Mouse (Mus musculus): ENCODE data around the gene Tnfsf10. TPM values are rescaled to one million over a fixed set of nuclear protein-coding genes. Genes with fewer than 3 reads are reported as not detected.

Gene Tnfsf10
- polyA plus RNA-seq, 1 experiment: 2.8 TPM

DNA sequence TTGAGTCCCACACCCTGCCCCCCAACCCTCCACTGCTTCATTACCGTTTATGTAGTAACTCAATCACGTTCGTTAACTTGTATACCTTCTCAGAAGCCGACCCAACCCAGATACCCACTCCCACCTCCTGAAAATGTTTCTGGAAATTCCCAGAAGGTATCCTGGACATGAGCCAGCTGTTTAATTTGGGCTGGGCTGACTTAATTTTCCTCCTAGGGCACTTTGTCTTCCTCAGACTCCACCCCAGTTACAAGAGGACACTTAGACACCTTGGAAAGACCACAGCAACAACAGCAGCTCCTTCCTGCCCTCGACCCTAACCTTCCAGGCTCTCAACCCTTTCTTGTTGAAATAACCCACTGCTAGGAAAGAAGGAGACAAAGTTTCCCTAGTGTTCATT lies 6.7 kb downstream of the Tnfsf10 start:
- TF ChIP-seq CTCF (IDR thresholded peaks at IDR 0.05; ENCODE audit: low read depth, low read length): no peak
- no peak for TF ChIP-seq POLR2A (IDR thresholded peaks at IDR 0.05; ENCODE audit: borderline replicate concordance, low read depth, low read length)
- Histone ChIP-seq H3K27ac (ENCODE audit: insufficient read depth, low read depth, low read length) (no peak overlapping the region), H3K4me1 (ENCODE audit: control insufficient read depth, insufficient read depth, low read length) (no peaks in the 10 kb centered on the region), H3K4me3 (ENCODE audit: insufficient read depth, low read length) (no peak overlapping the region)

DNA sequence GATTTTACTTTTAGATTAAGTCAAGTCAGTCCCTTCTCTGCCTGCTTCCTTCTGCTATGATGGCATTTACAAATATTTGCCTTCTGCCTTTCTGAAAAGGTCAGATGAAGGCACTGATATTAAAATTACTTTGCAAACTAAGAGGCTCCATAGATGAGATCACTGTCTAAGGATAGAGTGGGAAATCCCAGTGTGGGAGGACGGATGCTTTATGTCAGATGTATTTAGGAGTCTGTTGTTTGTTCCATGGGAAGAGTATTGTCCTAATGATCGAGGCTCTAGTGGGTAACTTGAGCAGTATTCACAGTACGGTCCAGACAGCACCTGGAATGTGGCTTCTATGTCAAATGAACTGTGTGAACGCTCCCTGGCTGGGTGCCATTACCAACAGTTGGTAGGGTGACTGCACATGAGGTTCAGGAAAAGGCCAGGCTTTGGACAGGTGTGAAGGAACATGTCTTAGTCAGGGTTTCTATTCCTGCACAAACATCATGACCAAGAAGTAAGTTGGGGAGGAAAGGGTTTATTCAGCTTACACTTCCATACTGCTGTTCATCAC lies 9.9 kb downstream of the Tnfsf10 start:
- H3K4me1 ChIP-seq (ENCODE audit: control insufficient read depth, insufficient read depth, low read length): no peaks in the 10 kb centered on the region
- H3K27ac ChIP-seq (ENCODE audit: insufficient read depth, low read depth, low read length): no peak overlapping the region
- TF ChIP-seq CTCF (IDR thresholded peaks at IDR 0.05; ENCODE audit: low read depth, low read length) (no peak), POLR2A (IDR thresholded peaks at IDR 0.05; ENCODE audit: borderline replicate concordance, low read depth, low read length) (no peak)
- H3K4me3 ChIP-seq (ENCODE audit: insufficient read depth, low read length): no peak overlapping the region

DNA sequence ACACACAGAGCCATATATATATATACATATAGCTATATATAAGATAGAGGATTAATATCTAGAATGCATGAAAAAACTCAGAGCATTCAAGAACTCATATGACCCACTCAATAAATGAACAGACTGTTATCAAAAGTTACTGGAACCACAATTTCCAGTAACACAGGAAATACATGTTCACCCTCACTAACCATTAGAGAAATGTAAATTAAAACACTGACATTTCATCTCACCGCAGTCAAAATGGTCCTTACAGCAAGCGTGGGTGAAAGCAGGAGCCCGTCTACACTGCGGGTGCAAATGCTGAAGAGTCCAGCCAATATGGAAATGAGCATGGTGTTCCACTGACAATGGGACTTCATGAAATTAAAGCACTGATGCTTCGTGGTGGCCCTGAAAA lies 13.9 kb downstream of the Tnfsf10 start:
- no peaks in the 10 kb centered on the region for H3K4me1 ChIP-seq (ENCODE audit: control insufficient read depth, insufficient read depth, low read length)
- H3K27ac ChIP-seq (ENCODE audit: insufficient read depth, low read depth, low read length): no peak overlapping the region
- H3K4me3 ChIP-seq (ENCODE audit: insufficient read depth, low read length): no peak overlapping the region
- TF ChIP-seq POLR2A (IDR thresholded peaks at IDR 0.05; ENCODE audit: borderline replicate concordance, low read depth, low read length): no peak
- no peak for TF ChIP-seq CTCF (IDR thresholded peaks at IDR 0.05; ENCODE audit: low read depth, low read length)

DNA sequence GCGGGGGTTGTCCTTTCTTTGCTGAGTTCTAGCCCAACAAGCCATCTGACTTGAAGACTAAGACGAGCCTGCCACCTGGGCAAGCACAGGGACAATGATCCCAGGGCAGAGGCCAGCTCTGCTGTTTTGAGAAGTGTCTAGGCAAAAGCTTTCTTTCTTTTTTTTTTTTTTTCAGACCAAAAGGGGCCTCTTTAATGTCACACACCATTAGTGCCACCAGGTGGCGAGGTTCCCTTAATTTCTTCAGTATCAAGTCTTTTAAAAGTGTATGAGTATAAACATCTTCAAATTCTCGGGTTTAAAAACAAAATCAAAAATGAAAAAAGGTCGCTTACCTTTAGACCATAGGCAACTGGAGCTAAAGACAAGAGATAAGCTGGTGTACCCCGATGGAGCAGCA lies 21.6 kb downstream of the Tnfsf10 start:
- TF ChIP-seq CTCF (IDR thresholded peaks at IDR 0.05; ENCODE audit: low read depth, low read length) (no peak), POLR2A (IDR thresholded peaks at IDR 0.05; ENCODE audit: borderline replicate concordance, low read depth, low read length) (no peak)
- Histone ChIP-seq H3K27ac (ENCODE audit: insufficient read depth, low read depth, low read length) (no peak overlapping the region), H3K4me1 (ENCODE audit: control insufficient read depth, insufficient read depth, low read length) (no peaks in the 10 kb centered on the region), H3K4me3 (ENCODE audit: insufficient read depth, low read length) (no peak overlapping the region)

DNA sequence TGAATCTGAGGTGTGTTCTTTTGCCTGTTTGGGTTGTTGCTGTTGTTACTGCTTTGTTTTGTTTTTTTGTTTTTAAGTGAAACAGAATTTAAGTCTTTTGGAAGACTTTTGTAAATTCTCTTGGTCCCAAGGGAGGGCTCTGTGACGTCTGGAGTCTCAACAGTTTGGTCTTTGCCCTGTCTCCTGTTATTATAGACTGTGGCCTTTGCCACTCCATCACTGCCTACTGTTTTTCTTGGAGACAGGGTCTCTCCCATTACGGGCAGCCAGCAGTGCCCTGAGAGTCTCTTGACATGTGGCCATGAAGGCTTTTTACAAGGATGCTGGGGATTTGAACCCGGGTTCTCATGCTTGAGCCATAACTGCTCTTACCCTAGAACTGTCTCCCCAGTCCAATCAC lies 22.1 kb downstream of the Tnfsf10 start:
- Histone ChIP-seq H3K4me3 (ENCODE audit: insufficient read depth, low read length) (no peak overlapping the region), H3K4me1 (ENCODE audit: control insufficient read depth, insufficient read depth, low read length) (no peaks in the 10 kb centered on the region), H3K27ac (ENCODE audit: insufficient read depth, low read depth, low read length) (no peak overlapping the region)
- TF ChIP-seq POLR2A (IDR thresholded peaks at IDR 0.05; ENCODE audit: borderline replicate concordance, low read depth, low read length): no peak
- TF ChIP-seq CTCF (IDR thresholded peaks at IDR 0.05; ENCODE audit: low read depth, low read length): no peak

DNA sequence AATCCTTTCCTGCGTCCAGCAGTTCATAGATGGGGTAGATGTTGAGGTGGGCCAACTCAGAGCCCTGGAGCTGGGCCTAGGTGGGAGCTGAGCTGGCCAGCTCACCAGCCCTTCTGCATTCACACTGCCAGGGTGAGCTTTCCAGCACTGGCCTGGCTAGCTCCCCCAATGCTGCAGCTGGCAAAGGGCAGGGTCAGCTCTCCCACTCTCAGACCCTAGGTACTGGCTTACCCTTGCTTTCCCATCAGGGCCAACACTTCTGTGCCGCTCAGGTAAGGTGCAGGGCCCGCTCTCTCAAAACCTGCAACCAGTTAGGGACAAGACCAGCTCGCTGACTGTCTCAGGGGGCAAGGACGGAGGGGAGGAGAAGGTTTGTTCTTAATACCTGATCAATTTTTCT lies 23.9 kb downstream of the Tnfsf10 start:
- H3K4me1 ChIP-seq (ENCODE audit: control insufficient read depth, insufficient read depth, low read length): no peaks in the 10 kb centered on the region
- TF ChIP-seq CTCF (IDR thresholded peaks at IDR 0.05; ENCODE audit: low read depth, low read length) (no peak), POLR2A (IDR thresholded peaks at IDR 0.05; ENCODE audit: borderline replicate concordance, low read depth, low read length) (no peak)
- H3K4me3 ChIP-seq (ENCODE audit: insufficient read depth, low read length): no peak overlapping the region
- H3K27ac ChIP-seq (ENCODE audit: insufficient read depth, low read depth, low read length): no peak overlapping the region

DNA sequence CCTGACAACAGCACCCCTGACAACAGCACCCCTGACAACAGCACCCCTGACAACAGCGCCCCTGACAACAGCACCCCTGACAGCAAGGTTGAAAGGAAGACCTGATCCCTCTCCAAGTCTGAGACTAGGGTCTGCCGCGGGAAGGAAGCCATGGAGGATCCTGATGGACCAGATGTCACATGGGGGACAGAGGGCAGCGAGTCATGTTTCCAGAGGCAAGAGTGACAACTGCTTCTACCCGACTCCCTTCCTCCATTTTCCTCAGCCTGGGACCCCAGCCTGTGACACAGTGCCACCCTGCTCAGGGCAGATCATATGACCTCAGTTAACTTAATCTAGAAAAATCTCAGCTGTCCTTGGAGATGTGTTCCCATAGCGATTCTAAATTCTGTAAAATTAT lies 25.6 kb downstream of the Tnfsf10 start:
- no peak for TF ChIP-seq CTCF (IDR thresholded peaks at IDR 0.05; ENCODE audit: low read depth, low read length)
- TF ChIP-seq POLR2A (IDR thresholded peaks at IDR 0.05; ENCODE audit: borderline replicate concordance, low read depth, low read length): no peak
- no peak overlapping the region for H3K27ac ChIP-seq (ENCODE audit: insufficient read depth, low read depth, low read length)
- no peak overlapping the region for H3K4me3 ChIP-seq (ENCODE audit: insufficient read depth, low read length)
- H3K4me1 ChIP-seq (ENCODE audit: control insufficient read depth, insufficient read depth, low read length): no peaks in the 10 kb centered on the region

DNA sequence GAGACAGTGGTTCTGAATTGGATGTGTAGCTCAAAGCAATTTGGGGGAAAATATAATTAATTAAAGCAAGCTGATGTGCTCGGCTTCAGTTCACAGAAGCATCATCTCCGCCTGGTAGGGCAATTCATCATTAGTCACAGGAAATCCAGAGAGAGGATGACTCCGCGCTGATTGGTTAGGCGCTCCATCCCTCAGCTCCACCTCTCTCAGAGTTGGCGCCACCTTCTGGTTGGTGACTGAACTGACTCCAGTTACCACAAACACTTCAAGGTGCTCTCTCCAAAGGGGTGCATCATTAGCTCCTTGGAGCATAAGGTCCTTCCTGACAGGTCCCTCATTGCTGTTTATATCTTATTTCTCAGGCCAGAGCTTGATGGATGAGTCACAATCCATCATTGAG lies 28.7 kb downstream of the Tnfsf10 start:
- Histone ChIP-seq H3K4me3 (ENCODE audit: insufficient read depth, low read length) (no peak overlapping the region), H3K4me1 (ENCODE audit: control insufficient read depth, insufficient read depth, low read length) (no peaks in the 10 kb centered on the region), H3K27ac (ENCODE audit: insufficient read depth, low read depth, low read length) (no peak overlapping the region)
- TF ChIP-seq CTCF (IDR thresholded peaks at IDR 0.05; ENCODE audit: low read depth, low read length): peak; percentile 63; the same call in 1 of the 2 replicates
- no peak for TF ChIP-seq POLR2A (IDR thresholded peaks at IDR 0.05; ENCODE audit: borderline replicate concordance, low read depth, low read length)

DNA sequence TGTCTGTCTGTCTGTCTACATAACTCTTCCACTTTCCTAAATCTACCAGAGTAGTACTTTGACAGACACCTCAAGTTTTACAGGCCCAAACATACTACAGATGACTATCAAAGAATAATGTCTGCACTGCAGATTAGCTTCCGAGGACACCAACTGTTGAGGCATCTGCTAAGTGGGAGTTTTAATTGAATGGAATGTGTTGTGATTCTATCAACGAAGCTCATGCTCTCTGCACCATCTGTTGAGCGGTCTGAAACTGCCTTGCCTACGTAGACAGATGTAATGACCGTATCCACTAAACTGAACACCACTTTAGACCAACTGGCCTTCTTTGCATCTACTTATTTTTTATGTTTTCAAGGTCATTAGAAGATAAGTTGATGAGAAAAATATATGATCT lies 31.6 kb downstream of the Tnfsf10 start:
- Histone ChIP-seq H3K4me3 (ENCODE audit: insufficient read depth, low read length) (no peak overlapping the region), H3K27ac (ENCODE audit: insufficient read depth, low read depth, low read length) (no peak overlapping the region), H3K4me1 (ENCODE audit: control insufficient read depth, insufficient read depth, low read length) (no peaks in the 10 kb centered on the region)
- TF ChIP-seq POLR2A (IDR thresholded peaks at IDR 0.05; ENCODE audit: borderline replicate concordance, low read depth, low read length): no peak
- TF ChIP-seq CTCF (IDR thresholded peaks at IDR 0.05; ENCODE audit: low read depth, low read length): no peak

DNA sequence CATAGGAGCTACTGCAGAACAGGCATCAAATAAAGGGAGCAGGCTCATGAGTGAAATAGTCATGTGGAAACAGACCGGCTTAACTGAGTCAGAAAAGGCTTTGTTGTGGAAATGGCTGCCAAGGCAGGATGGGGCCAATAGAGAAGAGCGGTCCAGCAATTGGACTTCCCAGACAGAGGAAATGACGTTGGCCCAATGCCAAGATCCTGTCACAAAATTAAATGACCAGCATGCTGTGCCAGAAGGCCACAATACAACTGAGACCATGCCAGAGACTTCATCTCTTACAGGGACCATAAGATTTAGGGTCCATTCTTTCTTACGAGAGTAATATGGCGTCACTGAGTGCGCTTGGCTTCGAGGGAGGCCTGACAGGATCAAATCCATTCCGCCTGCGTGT lies 34.3 kb downstream of the Tnfsf10 start:
- Histone ChIP-seq H3K4me1 (ENCODE audit: control insufficient read depth, insufficient read depth, low read length) (no peaks in the 10 kb centered on the region), H3K27ac (ENCODE audit: insufficient read depth, low read depth, low read length) (no peak overlapping the region), H3K4me3 (ENCODE audit: insufficient read depth, low read length) (no peak overlapping the region)
- TF ChIP-seq CTCF (IDR thresholded peaks at IDR 0.05; ENCODE audit: low read depth, low read length) (no peak), POLR2A (IDR thresholded peaks at IDR 0.05; ENCODE audit: borderline replicate concordance, low read depth, low read length) (no peak)

Data from bone marrow macrophage, adult 2 months (primary cell).